Mouse (Mus musculus): Measurements from ENCODE around the gene Ntn5.

DNA sequence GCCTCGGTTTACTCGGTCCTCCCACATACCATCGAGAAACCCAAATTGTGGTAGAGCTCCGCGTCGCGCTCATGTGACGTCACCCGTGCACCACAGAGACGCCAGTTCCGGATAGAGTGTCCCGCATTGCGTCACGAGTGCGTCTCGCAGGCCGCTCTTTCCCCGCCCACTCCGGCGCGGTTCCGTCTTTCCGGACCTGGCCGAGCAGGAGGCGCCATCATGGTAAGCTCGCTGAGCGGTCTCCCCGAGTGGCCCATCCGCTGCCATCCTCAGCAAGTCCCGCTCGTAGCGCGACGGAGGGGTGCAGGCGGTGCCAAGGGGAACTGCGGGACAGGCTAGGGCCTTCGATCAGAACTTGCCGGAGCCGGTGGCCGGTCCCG lies 34.1 kb downstream of the Ntn5 start, which contains the start of gene Sphk2:
- TF ChIP-seq CTCF (IDR thresholded peaks at IDR 0.05; ENCODE audit: extremely low read depth, insufficient read length, insufficient replicate concordance, low read depth, low read length) (no peak), POLR2A (IDR thresholded peaks at IDR 0.05; ENCODE audit: low read depth, low read length) (peak; percentile 80)

Data from small intestine, adult 2 months (tissue).